Mouse (Mus musculus): ENCODE results near the gene Stard13.

DNA sequence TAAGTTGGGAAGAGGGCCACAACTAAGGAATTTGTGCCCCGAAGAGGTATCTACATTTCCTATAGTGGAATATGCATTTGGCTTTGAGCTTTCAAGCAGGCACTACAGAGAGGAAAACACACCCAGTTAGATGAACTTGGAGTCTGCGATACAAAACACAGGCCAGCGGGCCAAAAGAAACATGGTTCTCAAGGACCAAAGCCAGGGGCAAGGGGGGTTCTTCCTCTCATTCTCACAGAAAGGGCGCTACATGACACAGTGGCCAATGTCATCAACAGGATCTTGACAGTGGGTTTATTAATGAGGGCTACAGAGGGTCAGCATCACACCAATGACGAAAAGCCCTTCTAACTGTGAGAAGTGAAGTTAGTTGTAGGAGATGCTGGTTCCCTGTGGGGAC is 175.9 kb downstream of the Stard13 start:
- TF ChIP-seq POLR2A (IDR thresholded peaks at IDR 0.05; ENCODE audit: borderline replicate concordance, extremely low read depth, low read depth, low read length) (no peak), CTCF (IDR thresholded peaks at IDR 0.05; ENCODE audit: insufficient read depth, low read length) (no peak)
